ENCODE assay signal across 8 mouse cellular contexts in genomic region chr17:26070136-26070535, GRCm38 (mm10). TPM values are rescaled to one million over a fixed set of nuclear protein-coding genes. Genes with fewer than 3 reads are reported as not detected.
DNase-seq lines count a peak whose midpoint lies in the region; ATAC-seq and TF ChIP-seq lines count a peak whose summit lies in the region.

No protein-coding gene starts in this region.

- H3K4me1 ChIP-seq in cerebellum, adult 2 months (ENCODE audit: control insufficient read depth, insufficient read depth, low read length): peaks cover 12% of the 10 kb centered on the region; the same call in 1 of the 2 replicates
- peaks cover 14% of the 10 kb centered on the region for H3K4me1 ChIP-seq in spleen, adult 2 months (ENCODE audit: control insufficient read depth, insufficient read depth, insufficient read length)
- peaks cover 38% of the 10 kb centered on the region for H3K4me1 ChIP-seq in liver, embryonic 13.5 days (replicated peaks)

- H3K27me3 ChIP-seq in cerebellum, adult 2 months (ENCODE audit: control insufficient read depth, insufficient read depth, low read length): no peaks in the 10 kb centered on the region
- peaks cover 4% of the 10 kb centered on the region for H3K27me3 ChIP-seq in spleen, adult 2 months (ENCODE audit: control insufficient read depth, insufficient read depth, low read length)
- H3K27me3 ChIP-seq in liver, embryonic 13.5 days: peaks cover 76% of the 10 kb centered on the region

- no peak for DNase-seq in cerebellum, adult 2 months
- no peak for DNase-seq in cerebellum, adult 9-11 months
- DNase-seq in spleen, adult 2 months (ENCODE audit: low read depth in 1 of 2, low spot score in 2 of 2): no peak
- no peak for DNase-seq in spleen, adult 12 weeks (ENCODE audit: low spot score)
- no peak for DNase-seq in liver, embryonic 13.5 days
- no peak for DNase-seq in left cerebral cortex, adult 9 months (ENCODE audit: low spot score in 2 of 2)
- DNase-seq in c-Kit-positive CD71-positive TER-119-positive erythroid progenitor cells, embryonic 14.5 days (ENCODE audit: low spot score): no peak
- DNase-seq in left cerebral cortex, postnatal 25 days (ENCODE audit: low spot score in 2 of 2): no peak

- WGBS in cerebellum, adult 2 months: 17% methylated on average over 6 of the region's 6 CpGs
- WGBS in spleen, adult 2 months: 23% methylated on average over 6 of the region's 6 CpGs
- WGBS in liver, embryonic 13.5 days (ENCODE audit: insufficient replicate concordance): 24% methylated on average over 6 of the region's 6 CpGs

- peak overlapping the region; percentile 81 for H3K4me3 ChIP-seq in cerebellum, adult 2 months (replicated peaks; ENCODE audit: insufficient read depth, low read depth, low read length)
- 0 out of 2 replicates have a peak overlapping the region, but pooled peaks have one; percentile 93 for H3K4me3 ChIP-seq in spleen, adult 2 months (ENCODE audit: extremely low read depth, insufficient read depth, insufficient read length)
- peak overlapping the region; percentile 76 for H3K4me3 ChIP-seq in liver, embryonic 13.5 days (replicated peaks)

- H3K36me3 ChIP-seq in spleen, adult 2 months (ENCODE audit: control insufficient read depth, insufficient read depth, low read length): no peaks in the 10 kb centered on the region
- no peaks in the 10 kb centered on the region for H3K36me3 ChIP-seq in liver, embryonic 13.5 days

- H3K4me2 ChIP-seq in liver, embryonic 13.5 days: peak overlapping the region; percentile 96

- H3K9me3 ChIP-seq in liver, embryonic 13.5 days (replicated peaks): 0 out of 2 replicates have a peak, but pooled peaks cover 3% of the 10 kb centered on the region

- no peak for ATAC-seq in liver, embryonic 13.5 days (ENCODE audit: low read depth)

- intact Hi-C loops in left cerebral cortex, postnatal 25 days (cut with DNase I): no loop called here

- no peak overlapping the region; the same call in 1 of the 2 replicates for H3K27ac ChIP-seq in cerebellum, adult 2 months (ENCODE audit: insufficient read depth, low read length)
- H3K27ac ChIP-seq in spleen, adult 2 months (ENCODE audit: insufficient read depth, low read length): no peak overlapping the region
- H3K27ac ChIP-seq in liver, embryonic 13.5 days: no peak overlapping the region

- no peak for TF ChIP-seq CTCF in cerebellum, adult 2 months (IDR thresholded peaks at IDR 0.05; ENCODE audit: borderline replicate concordance, insufficient read depth, low read depth, low read length)
- no peak for TF ChIP-seq CTCF in spleen, adult 2 months (IDR thresholded peaks at IDR 0.05; ENCODE audit: extremely low read depth, insufficient read depth, insufficient read length, insufficient replicate concordance)

- TF ChIP-seq POLR2A in cerebellum, adult 2 months (IDR thresholded peaks at IDR 0.05; ENCODE audit: borderline replicate concordance, insufficient read depth, low read length): no peak
- TF ChIP-seq POLR2A in spleen, adult 2 months (IDR thresholded peaks at IDR 0.05; ENCODE audit: low read depth, low read length): no peak

- peak overlapping the region; percentile 44 for H3K9ac ChIP-seq in liver, embryonic 13.5 days

RNA-seq across cellular contexts. Expression of gene Rab11fip3, which starts 0.8 kb away (rescaled TPM):
- 81.8 and 82.9 TPM in 2 replicates for polyA plus RNA-seq in cerebellum, adult 2 months (2012; rRNA removed)
- 13.3 and 13.6 TPM in 2 replicates for polyA plus RNA-seq in spleen, adult 2 months (2012; rRNA removed)
- 1.8 and 1.9 TPM in 2 replicates for polyA plus RNA-seq in liver, embryonic 13.5 days (2015; fragmentation: Nextera tagmentation; extraction: Ambion mirVana)
- 100 to 1,000 TPM in 1 of 2 experiments, 10 to 100 TPM in 1; 95.8 to 103 TPM for total RNA-seq in left cerebral cortex, postnatal 25 days (2021)

RNA-seq across cellular contexts. Expression of gene Decr2, which starts 20.0 kb away (rescaled TPM):
- polyA plus RNA-seq in cerebellum, adult 2 months (2012; rRNA removed): 39.5 and 41.3 TPM in 2 replicates
- 5.7 and 5.8 TPM in 2 replicates for polyA plus RNA-seq in spleen, adult 2 months (2012; rRNA removed)
- 11.1 and 13.8 TPM in 2 replicates for polyA plus RNA-seq in liver, embryonic 13.5 days (2015; fragmentation: Nextera tagmentation; extraction: Ambion mirVana)
- total RNA-seq in left cerebral cortex, postnatal 25 days (2021): 10 to 100 TPM; 26.4 to 27.9 TPM

RNA-seq across cellular contexts. Expression of gene Nme4, which starts 25.3 kb away (rescaled TPM):
- polyA plus RNA-seq in cerebellum, adult 2 months (2012; rRNA removed): 6.2 and 6.7 TPM in 2 replicates
- polyA plus RNA-seq in spleen, adult 2 months (2012; rRNA removed): 13.7 and 17.7 TPM in 2 replicates
- 56.2 and 58.8 TPM in 2 replicates for polyA plus RNA-seq in liver, embryonic 13.5 days (2015; fragmentation: Nextera tagmentation; extraction: Ambion mirVana)
- 1 to 10 TPM; 3.3 to 3.7 TPM for total RNA-seq in left cerebral cortex, postnatal 25 days (2021)

RNA-seq across cellular contexts. Expression of gene Tmem8, which starts 43.0 kb away (rescaled TPM):
- 41.0 and 48.2 TPM in 2 replicates for polyA plus RNA-seq in cerebellum, adult 2 months (2012; rRNA removed)
- polyA plus RNA-seq in spleen, adult 2 months (2012; rRNA removed): 44.9 and 58.3 TPM in 2 replicates
- polyA plus RNA-seq in liver, embryonic 13.5 days (2015; fragmentation: Nextera tagmentation; extraction: Ambion mirVana): 1.3 and 1.7 TPM in 2 replicates
- 10 to 100 TPM; 11.6 to 13.0 TPM for total RNA-seq in left cerebral cortex, postnatal 25 days (2021)

RNA-seq across cellular contexts. Expression of gene Mrpl28, which starts 53.2 kb away (rescaled TPM):
- polyA plus RNA-seq in cerebellum, adult 2 months (2012; rRNA removed): 114 and 118 TPM in 2 replicates
- 39.5 and 49.5 TPM in 2 replicates for polyA plus RNA-seq in spleen, adult 2 months (2012; rRNA removed)
- 148 and 156 TPM in 2 replicates for polyA plus RNA-seq in liver, embryonic 13.5 days (2015; fragmentation: Nextera tagmentation; extraction: Ambion mirVana)
- 10 to 100 TPM; 62.6 to 68.7 TPM for total RNA-seq in left cerebral cortex, postnatal 25 days (2021)
